Mouse (Mus musculus): ENCODE results near the gene Inpp5b. TPM values are rescaled to one million over a fixed set of nuclear protein-coding genes. Genes with fewer than 3 reads are reported as not detected.

Gene Inpp5b
- polyA plus RNA-seq, 1 experiment from 2014 or later, result 22.6 TPM

- whole genome bisulfite sequencing, result 97% methylated on average over 1 of the region's 1 CpGs
- Histone ChIP-seq H3K4me1 (peaks cover 3% of the 10 kb centered on the region; the same call in 1 of the 2 replicates), H3K4me2 (replicated peaks) (no peak overlapping the region), H3K4me3 (no peak overlapping the region), H3K27ac (replicated peaks) (no peak overlapping the region), H3K9me3 (no peaks in the 10 kb centered on the region), H3K36me3 (peaks cover 37% of the 10 kb centered on the region), H3K27me3 (no peaks in the 10 kb centered on the region), H3K9ac (replicated peaks) (no peak overlapping the region)
- ATAC-seq (replicated peaks), result no peak
These were observed 99.3 kb downstream of the Inpp5b start for GRCm38 (mm10) chr4:124840998-124841397.

DNA sequence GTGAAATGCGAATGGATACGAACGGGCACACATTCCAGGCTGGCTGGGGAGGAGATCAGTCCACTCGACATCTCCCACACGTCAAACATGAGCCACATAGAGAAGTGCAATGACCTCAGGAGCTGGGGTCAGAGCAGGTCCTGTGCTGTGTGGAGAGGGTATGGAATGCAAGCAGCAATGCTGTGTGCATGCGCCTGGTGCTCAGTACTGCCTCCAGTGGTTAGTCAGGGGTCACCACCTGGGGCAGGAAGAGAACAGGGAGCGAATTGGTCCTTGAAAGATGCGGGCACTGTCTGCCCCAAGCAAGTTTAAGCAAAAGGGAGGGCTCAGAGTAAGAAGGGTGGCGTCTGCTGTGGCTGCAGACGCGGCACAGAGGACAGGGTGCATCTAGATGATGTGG lies 101.8 kb downstream of the Inpp5b start:
- ATAC-seq (replicated peaks), result no peak
- Histone ChIP-seq H3K9ac (replicated peaks) (no peak overlapping the region), H3K4me3 (no peak overlapping the region), H3K36me3 (peaks cover 27% of the 10 kb centered on the region), H3K27ac (replicated peaks) (no peak overlapping the region), H3K4me1 (peaks cover 6% of the 10 kb centered on the region), H3K9me3 (no peaks in the 10 kb centered on the region), H3K27me3 (no peaks in the 10 kb centered on the region), H3K4me2 (replicated peaks) (no peak overlapping the region)
- WGBS, result 52% methylated on average over 11 of the region's 11 CpGs

DNA sequence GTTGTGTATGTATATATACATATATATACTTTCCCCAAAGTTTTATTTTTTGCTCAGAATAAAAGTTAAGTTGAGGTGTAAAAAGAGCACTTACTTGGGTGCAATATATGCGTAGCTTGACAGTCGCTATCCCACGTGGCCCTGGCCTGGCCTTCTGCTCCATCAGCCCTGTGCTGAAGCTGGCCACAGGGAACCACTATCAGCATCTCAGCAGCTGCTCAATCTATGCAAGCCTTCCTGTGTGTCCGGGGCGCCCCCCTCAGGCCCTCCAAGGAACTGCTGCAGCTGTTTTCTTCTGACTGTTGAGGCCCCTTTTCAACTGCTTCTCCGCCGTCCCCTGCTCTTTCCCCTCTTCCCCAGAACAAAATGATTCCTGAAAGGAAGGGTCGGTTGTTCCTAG lies 105.9 kb downstream of the Inpp5b start:
- 4% methylated on average over 8 of the region's 8 CpGs for WGBS
- Histone ChIP-seq H3K9me3 (no peaks in the 10 kb centered on the region), H3K4me1 (peaks cover 27% of the 10 kb centered on the region), H3K27ac (replicated peaks) (0 out of 2 replicates have a peak overlapping the region, but pooled peaks have one; percentile 14), H3K9ac (replicated peaks) (no peak overlapping the region), H3K36me3 (peaks cover 10% of the 10 kb centered on the region), H3K4me2 (replicated peaks) (no peak overlapping the region), H3K27me3 (no peaks in the 10 kb centered on the region), H3K4me3 (no peak overlapping the region)
- no peak for ATAC-seq (replicated peaks)

GRCm38 (mm10) chr4:124849631-124850260 lies 108.1 kb downstream of the Inpp5b start:
- peak overlapping the region; percentile 85 for H3K4me3 ChIP-seq
- peaks cover 33% of the 10 kb centered on the region for H3K4me1 ChIP-seq
- H3K36me3 ChIP-seq, result peaks cover 26% of the 10 kb centered on the region
- H3K4me2 ChIP-seq (replicated peaks), result peak overlapping the region; percentile 71
- no peaks in the 10 kb centered on the region for H3K27me3 ChIP-seq
- under 1% methylated on average over 24 of the region's 24 CpGs for WGBS
- peak overlapping the region; percentile 96 for H3K27ac ChIP-seq (replicated peaks)
- H3K9ac ChIP-seq (replicated peaks), result peak overlapping the region; percentile 87
- ATAC-seq (replicated peaks), result peak; percentile 41
- no peaks in the 10 kb centered on the region for H3K9me3 ChIP-seq

DNA sequence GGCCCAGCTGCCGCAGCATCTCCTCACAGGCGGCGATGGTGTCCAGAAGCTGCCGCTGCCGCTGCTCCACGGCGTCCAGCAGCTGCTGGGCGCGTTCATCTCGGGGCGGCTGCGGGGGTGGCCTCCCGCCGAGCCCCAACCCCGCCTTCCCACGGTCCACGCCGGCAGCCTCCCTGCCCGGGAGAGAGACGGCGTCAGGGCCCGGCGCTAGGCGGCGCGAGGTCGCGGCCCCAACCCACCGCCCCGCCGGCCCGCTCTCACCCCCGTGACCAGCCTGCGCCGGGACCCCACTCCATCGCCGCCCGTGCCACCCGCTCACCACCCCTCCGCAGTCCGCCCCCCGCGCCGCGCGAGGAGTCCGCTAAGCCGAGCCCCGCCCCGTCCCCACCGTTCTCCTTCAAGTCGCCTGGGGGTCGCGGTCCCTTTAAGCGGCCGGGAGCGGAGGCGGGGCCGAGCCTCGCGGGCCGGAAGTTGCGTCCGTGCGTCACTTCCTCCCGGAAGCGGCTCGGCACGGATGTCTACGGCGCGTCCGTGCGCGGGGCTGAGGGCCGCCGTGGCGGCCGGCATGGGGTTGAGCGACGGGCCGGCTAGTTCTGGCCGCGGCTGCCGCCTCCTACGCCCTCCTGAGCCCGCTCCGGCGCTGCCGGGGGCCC lies 108.7 kb downstream of the Inpp5b start, which contains the start of gene Yrdc:
TSS of gene Yrdc (plus strand) at position 419 of the 653 bp plus-strand sequence.
- Histone ChIP-seq H3K27ac (replicated peaks) (peak within 1 kb of the TSS; percentile 96), H3K27me3 (no peaks in the 10 kb centered on the region), H3K4me3 (peak within 1 kb of the TSS; percentile 85), H3K36me3 (peaks cover 26% of the 10 kb centered on the region), H3K4me1 (peaks cover 33% of the 10 kb centered on the region), H3K4me2 (replicated peaks) (peak within 1 kb of the TSS; percentile 82), H3K9ac (replicated peaks) (peak within 1 kb of the TSS; percentile 87), H3K9me3 (no peaks in the 10 kb centered on the region)
- under 1% methylated on average over 77 of the region's 90 CpGs for WGBS
- ATAC-seq (replicated peaks), result peak; percentile 96

MicroRNA genes within 50 kb of the gene (microRNA counts, 519-probe panel; counts per million panel counts)
- microRNA mmu-miR-697, result not detected
- microRNA mmu-miR-698, result not detected

Small RNAs within 50 kb of the gene (microRNA-seq; reads per million reads assigned to microRNA genes)
- gene Gm24721 (not detected), gene Mir697 (not detected), gene Mir698 (not detected)

Other genes with a start within 250 kb of the Inpp5b start
- gene 3100002H09Rik, start 131.0 kb upstream of the Inpp5b start, polyA plus RNA-seq (2015; fragmentation: Nextera tagmentation; extraction: Ambion mirVana), result 1.2 TPM in 2 replicates
- gene Pou3f1, start 85.0 kb upstream of the Inpp5b start, polyA plus RNA-seq (2015; fragmentation: Nextera tagmentation; extraction: Ambion mirVana), result 21.5 and 21.8 TPM in 2 replicates
- 44.4 and 46.0 TPM in 2 replicates for gene Utp11, start 48.2 kb upstream of the Inpp5b start, polyA plus RNA-seq (2015; fragmentation: Nextera tagmentation; extraction: Ambion mirVana)
- 1.6 and 2.2 TPM in 2 replicates for gene Fhl3, start 41.1 kb upstream of the Inpp5b start, polyA plus RNA-seq (2015; fragmentation: Nextera tagmentation; extraction: Ambion mirVana)
- 132 and 133 TPM in 2 replicates for gene Sf3a3, start 27.1 kb upstream of the Inpp5b start, polyA plus RNA-seq (2015; fragmentation: Nextera tagmentation; extraction: Ambion mirVana)
- 12.1 and 13.8 TPM in 2 replicates for gene Mtf1, start 60.3 kb downstream of the Inpp5b start, polyA plus RNA-seq (2015; fragmentation: Nextera tagmentation; extraction: Ambion mirVana)
- gene Yrdc, start 108.8 kb downstream of the Inpp5b start, polyA plus RNA-seq (2015; fragmentation: Nextera tagmentation; extraction: Ambion mirVana), result 51.1 and 59.3 TPM in 2 replicates
- 81.3 and 86.1 TPM in 2 replicates for gene 1110065P20Rik, start 109.3 kb downstream of the Inpp5b start, polyA plus RNA-seq (2015; fragmentation: Nextera tagmentation; extraction: Ambion mirVana)
- gene Maneal, start 120.3 kb downstream of the Inpp5b start, polyA plus RNA-seq (2015; fragmentation: Nextera tagmentation; extraction: Ambion mirVana), result 9.3 and 10.2 TPM in 2 replicates
- 1.3 and 1.4 TPM in 2 replicates for gene Epha10, start 139.0 kb downstream of the Inpp5b start, polyA plus RNA-seq (2015; fragmentation: Nextera tagmentation; extraction: Ambion mirVana)
- 16.2 and 20.0 TPM in 2 replicates for gene 9930104L06Rik, start 195.2 kb downstream of the Inpp5b start, polyA plus RNA-seq (2015; fragmentation: Nextera tagmentation; extraction: Ambion mirVana)
- 81.4 and 87.0 TPM in 2 replicates for gene Cdca8, start 197.5 kb downstream of the Inpp5b start, polyA plus RNA-seq (2015; fragmentation: Nextera tagmentation; extraction: Ambion mirVana)
- 2.7 and 4.5 TPM in 2 replicates for gene Rspo1, start 244.6 kb downstream of the Inpp5b start, polyA plus RNA-seq (2015; fragmentation: Nextera tagmentation; extraction: Ambion mirVana)

All from forebrain, embryonic 15.5 days (tissue).